Mouse (Mus musculus) right cerebral cortex, postnatal 36 days (tissue): ENCODE measurements around the gene Tpo.
A peak's percentile ranks its signal among the peaks of the same experiment; 100 is the strongest.

Experiments used
- DNase-seq, 2 experiments: peaks; one replicate each; pipeline ENCODE4 v3.0.0; 2022; ENCODE audit warnings: low spot score in 2 of 2, mixed read lengths in 1 of 2

The Tpo gene

GRCm38 (mm10) chr12:30020447-30020846 lies 112.0 kb downstream of the Tpo start:
- DNase-seq = no peak

GRCm38 (mm10) chr12:30017131-30017530 lies 115.3 kb downstream of the Tpo start:
- DNase-seq = no peak

GRCm38 (mm10) chr12:30015501-30015900 lies 116.9 kb downstream of the Tpo start:
- DNase-seq = peak in 1 of 2 experiments; percentile 48

GRCm38 (mm10) chr12:30008741-30009140 lies 123.7 kb downstream of the Tpo start:
- no peak for DNase-seq

- DNase-seq = no peak
These were observed 125.8 kb downstream of the Tpo start for GRCm38 (mm10) chr12:30006586-30006985.
